Mouse (Mus musculus): ENCODE data around the gene Tm4sf19. TPM values are rescaled to one million over a fixed set of nuclear protein-coding genes. Genes with fewer than 3 reads are reported as not detected.
A peak's percentile ranks its signal among the peaks of the same experiment; 100 is the strongest.

Tm4sf19 gene
- polyA plus RNA-seq, 1 experiment = 0.04 TPM

DNA sequence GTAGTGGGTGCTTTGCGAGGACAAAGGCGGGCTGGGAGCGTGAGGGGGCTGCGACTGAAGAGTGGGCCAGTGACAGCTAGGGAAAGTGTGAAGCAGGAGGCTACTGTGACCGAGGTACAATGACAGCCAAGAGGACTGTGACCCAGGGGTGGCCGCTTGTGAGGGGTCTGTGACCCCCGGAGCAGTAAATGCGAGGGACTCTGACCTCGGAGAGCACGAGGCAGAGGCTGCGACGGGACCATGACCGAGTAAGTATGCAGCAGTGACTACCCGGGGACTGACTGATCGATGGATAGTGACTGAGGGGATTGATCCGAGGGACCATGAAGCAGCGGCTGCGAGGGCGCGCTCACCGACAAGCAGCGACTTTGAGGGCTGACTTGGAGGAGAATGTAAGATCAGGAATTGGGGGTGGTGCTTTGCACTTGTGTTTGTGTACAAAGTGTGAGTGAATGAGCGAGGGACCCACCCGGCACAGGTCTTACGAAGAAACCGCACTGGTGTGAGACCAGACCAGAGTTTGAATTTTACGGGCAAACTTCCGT is 30.8 kb downstream of the Tm4sf19 start:
- no peaks in the 10 kb centered on the region for H3K27me3 ChIP-seq (ENCODE audit: control insufficient read depth, insufficient read depth, insufficient read length)
- TF ChIP-seq POLR2AphosphoS2 (IDR thresholded peaks at IDR 0.05; ENCODE audit: insufficient read length, low read depth) (no peak), E2F4 (IDR thresholded peaks at IDR 0.05; ENCODE audit: insufficient read depth) (no peak), MAX (IDR thresholded peaks at IDR 0.05; ENCODE audit: low read depth) (no peak), MYOD1 (IDR thresholded peaks at IDR 0.05; ENCODE audit: control insufficient read depth in 1 of 3, insufficient read length in 2 of 3, low read depth in 2 of 3) (no peak), MYOG (IDR thresholded peaks at IDR 0.05; ENCODE audit: control insufficient read depth in 1 of 3, insufficient read depth in 1 of 3, insufficient read length in 2 of 3, low read depth in 2 of 3) (no peak), REST (IDR thresholded peaks at IDR 0.05; ENCODE audit: insufficient read depth, insufficient read length) (no peak), TCF12 (IDR thresholded peaks at IDR 0.05; ENCODE audit: insufficient read depth, poor library complexity, severe bottlenecking) (no peak), USF1 (IDR thresholded peaks at IDR 0.05; ENCODE audit: low read depth) (no peak), TCF3 (IDR thresholded peaks at IDR 0.05; ENCODE audit: insufficient read length, low read depth) (no peak), CEBPB (IDR thresholded peaks at IDR 0.05; ENCODE audit: insufficient read depth, poor library complexity, severe bottlenecking) (no peak), POLR2A (IDR thresholded peaks at IDR 0.05; ENCODE audit: insufficient read length, low read depth) (no peak), SRF (IDR thresholded peaks at IDR 0.05; ENCODE audit: control insufficient read depth, insufficient read length, low read depth) (no peak)

DNA sequence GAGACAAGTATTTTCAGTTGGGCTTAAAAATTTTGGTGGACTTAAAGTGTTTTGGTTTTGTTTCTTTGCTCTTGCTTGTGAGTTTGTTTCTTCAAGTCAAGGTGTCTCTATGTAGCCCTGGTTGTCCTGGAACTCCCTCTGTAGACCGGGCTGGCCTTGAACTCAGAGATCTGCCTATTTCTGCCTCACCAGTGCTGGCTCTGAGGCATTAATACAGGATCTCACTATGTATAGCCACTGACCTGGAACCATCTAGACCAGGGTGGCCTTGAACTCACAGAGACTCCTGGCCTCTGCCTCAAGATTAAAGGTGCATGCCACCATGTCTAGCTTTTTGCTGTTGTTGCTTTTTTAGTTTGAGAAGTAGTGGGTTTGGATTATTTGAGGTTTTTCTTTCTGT is 31.6 kb downstream of the Tm4sf19 start:
- Histone ChIP-seq H3K79me2 (ENCODE audit: control insufficient read depth, insufficient read depth) (peaks cover 23% of the 10 kb centered on the region), H3K4me3 (peak overlapping the region; percentile 93)
- TF ChIP-seq USF1 (IDR thresholded peaks at IDR 0.05; ENCODE audit: low read depth) = no peak
- no peak for TF ChIP-seq POLR2A (IDR thresholded peaks at IDR 0.05; ENCODE audit: insufficient read length, low read depth)
- no peak for TF ChIP-seq TCF3 (IDR thresholded peaks at IDR 0.05; ENCODE audit: insufficient read length, low read depth)
- no peak for TF ChIP-seq SRF (IDR thresholded peaks at IDR 0.05; ENCODE audit: control insufficient read depth, insufficient read length, low read depth)
- no peak for TF ChIP-seq E2F4 (IDR thresholded peaks at IDR 0.05; ENCODE audit: insufficient read depth)
- no peak for TF ChIP-seq MYOG (IDR thresholded peaks at IDR 0.05; ENCODE audit: control insufficient read depth in 1 of 3, insufficient read depth in 1 of 3, insufficient read length in 2 of 3, low read depth in 2 of 3)
- TF ChIP-seq POLR2AphosphoS2 (IDR thresholded peaks at IDR 0.05; ENCODE audit: insufficient read length, low read depth) = no peak
- TF ChIP-seq CEBPB (IDR thresholded peaks at IDR 0.05; ENCODE audit: insufficient read depth, poor library complexity, severe bottlenecking) = no peak
- no peak for TF ChIP-seq MAX (IDR thresholded peaks at IDR 0.05; ENCODE audit: low read depth)
- TF ChIP-seq TCF12 (IDR thresholded peaks at IDR 0.05; ENCODE audit: insufficient read depth, poor library complexity, severe bottlenecking) = no peak
- TF ChIP-seq MYOD1 (IDR thresholded peaks at IDR 0.05; ENCODE audit: control insufficient read depth in 1 of 3, insufficient read length in 2 of 3, low read depth in 2 of 3) = no peak
- TF ChIP-seq REST (IDR thresholded peaks at IDR 0.05; ENCODE audit: insufficient read depth, insufficient read length) = no peak

More for the DNA sequence above, 30.8 kb downstream of the Tm4sf19 start:
- Histone ChIP-seq H3K4me2 (ENCODE audit: low read depth) (peak overlapping the region; percentile 68), H3K4me3 (peak overlapping the region; percentile 93), H3K79me2 (ENCODE audit: control insufficient read depth, insufficient read depth) (peaks cover 16% of the 10 kb centered on the region), H3K36me3 (ENCODE audit: control insufficient read depth, insufficient read depth) (no peaks in the 10 kb centered on the region), H3ac (ENCODE audit: control insufficient read depth, insufficient read length) (peak overlapping the region; percentile 36)

DNA sequence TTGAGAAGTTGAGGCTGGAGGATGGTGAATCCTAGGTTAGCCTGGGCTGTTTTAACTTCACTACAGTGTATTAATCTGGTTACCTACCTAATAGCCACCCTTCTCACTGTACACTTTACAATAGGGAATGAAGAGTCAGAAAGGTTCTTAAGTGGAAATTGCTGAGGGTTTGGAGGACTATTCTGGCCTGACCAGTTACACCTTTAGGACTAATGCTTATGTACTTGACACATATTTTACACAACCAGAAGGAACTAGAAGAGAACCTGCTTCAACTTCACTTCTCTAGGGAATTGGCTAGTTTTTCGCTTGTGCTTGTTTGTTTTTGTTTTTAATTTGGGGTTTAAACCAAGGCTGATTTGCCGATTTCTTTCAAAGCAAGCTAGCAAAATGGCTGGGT is 32.8 kb downstream of the Tm4sf19 start:
- Histone ChIP-seq H3ac (ENCODE audit: control insufficient read depth, insufficient read length) (no peak overlapping the region), H3K36me3 (ENCODE audit: control insufficient read depth, insufficient read depth) (no peaks in the 10 kb centered on the region), H3K4me2 (ENCODE audit: low read depth) (peak overlapping the region; percentile 66), H3K4me3 (no peak overlapping the region), H3K27me3 (ENCODE audit: control insufficient read depth, insufficient read depth, insufficient read length) (no peaks in the 10 kb centered on the region), H3K79me2 (ENCODE audit: control insufficient read depth, insufficient read depth) (peaks cover 26% of the 10 kb centered on the region)
- no peak for TF ChIP-seq MYOD1 (IDR thresholded peaks at IDR 0.05; ENCODE audit: control insufficient read depth in 1 of 3, insufficient read length in 2 of 3, low read depth in 2 of 3)
- no peak for TF ChIP-seq REST (IDR thresholded peaks at IDR 0.05; ENCODE audit: insufficient read depth, insufficient read length)
- TF ChIP-seq SRF (IDR thresholded peaks at IDR 0.05; ENCODE audit: control insufficient read depth, insufficient read length, low read depth) = no peak
- no peak for TF ChIP-seq POLR2A (IDR thresholded peaks at IDR 0.05; ENCODE audit: insufficient read length, low read depth)
- no peak for TF ChIP-seq MYOG (IDR thresholded peaks at IDR 0.05; ENCODE audit: control insufficient read depth in 1 of 3, insufficient read depth in 1 of 3, insufficient read length in 2 of 3, low read depth in 2 of 3)
- TF ChIP-seq CEBPB (IDR thresholded peaks at IDR 0.05; ENCODE audit: insufficient read depth, poor library complexity, severe bottlenecking) = no peak
- no peak for TF ChIP-seq TCF3 (IDR thresholded peaks at IDR 0.05; ENCODE audit: insufficient read length, low read depth)
- no peak for TF ChIP-seq MAX (IDR thresholded peaks at IDR 0.05; ENCODE audit: low read depth)
- TF ChIP-seq POLR2AphosphoS2 (IDR thresholded peaks at IDR 0.05; ENCODE audit: insufficient read length, low read depth) = no peak
- TF ChIP-seq E2F4 (IDR thresholded peaks at IDR 0.05; ENCODE audit: insufficient read depth) = no peak
- no peak for TF ChIP-seq TCF12 (IDR thresholded peaks at IDR 0.05; ENCODE audit: insufficient read depth, poor library complexity, severe bottlenecking)
- no peak for TF ChIP-seq USF1 (IDR thresholded peaks at IDR 0.05; ENCODE audit: low read depth)

More for the DNA sequence above, 31.6 kb downstream of the Tm4sf19 start:
- H3ac ChIP-seq (ENCODE audit: control insufficient read depth, insufficient read length) = peak overlapping the region; percentile 36
- H3K4me2 ChIP-seq (ENCODE audit: low read depth) = peak overlapping the region; percentile 68
- no peaks in the 10 kb centered on the region for H3K36me3 ChIP-seq (ENCODE audit: control insufficient read depth, insufficient read depth)
- H3K27me3 ChIP-seq (ENCODE audit: control insufficient read depth, insufficient read depth, insufficient read length) = no peaks in the 10 kb centered on the region

DNA sequence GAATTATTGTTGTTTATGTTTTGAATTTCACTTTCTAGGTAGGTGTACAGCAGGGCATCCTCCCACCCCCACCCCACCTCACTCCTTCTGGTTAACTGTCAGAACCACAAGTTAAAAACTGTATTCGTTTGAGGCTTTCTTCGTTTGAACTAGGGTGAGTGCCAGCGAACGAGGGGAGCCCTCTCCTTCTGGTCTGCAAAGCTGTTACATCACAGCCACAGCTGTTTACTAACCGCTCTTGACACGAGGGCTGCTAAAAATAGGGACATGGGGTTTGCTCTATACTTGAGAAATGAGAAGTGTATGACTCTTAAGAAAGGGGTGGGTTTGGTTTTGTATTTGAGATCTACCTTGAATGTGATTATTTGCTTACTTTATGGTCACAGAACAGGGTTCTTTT is 33.8 kb downstream of the Tm4sf19 start:
- H3K79me2 ChIP-seq (ENCODE audit: control insufficient read depth, insufficient read depth) = peaks cover 27% of the 10 kb centered on the region
- H3K4me2 ChIP-seq (ENCODE audit: low read depth) = peak overlapping the region; percentile 66
- H3ac ChIP-seq (ENCODE audit: control insufficient read depth, insufficient read length) = no peak overlapping the region
- TF ChIP-seq CEBPB (IDR thresholded peaks at IDR 0.05; ENCODE audit: insufficient read depth, poor library complexity, severe bottlenecking) (0 out of 2 replicates have a peak, but pooled peaks have one; percentile 41), USF1 (IDR thresholded peaks at IDR 0.05; ENCODE audit: low read depth) (no peak), MYOD1 (IDR thresholded peaks at IDR 0.05; ENCODE audit: control insufficient read depth in 1 of 3, insufficient read length in 2 of 3, low read depth in 2 of 3) (peak in 2 of 3 experiments; percentile 31 to 72), POLR2A (IDR thresholded peaks at IDR 0.05; ENCODE audit: insufficient read length, low read depth) (no peak), TCF12 (IDR thresholded peaks at IDR 0.05; ENCODE audit: insufficient read depth, poor library complexity, severe bottlenecking) (peak; percentile 39), MYOG (IDR thresholded peaks at IDR 0.05; ENCODE audit: control insufficient read depth in 1 of 3, insufficient read depth in 1 of 3, insufficient read length in 2 of 3, low read depth in 2 of 3) (peak in 2 of 3 experiments; percentile 67 to 80)
- H3K27me3 ChIP-seq (ENCODE audit: control insufficient read depth, insufficient read depth, insufficient read length) = no peaks in the 10 kb centered on the region
- H3K4me3 ChIP-seq = no peak overlapping the region
- H3K36me3 ChIP-seq (ENCODE audit: control insufficient read depth, insufficient read depth) = no peaks in the 10 kb centered on the region

All from myocyte (in vitro differentiated cells).